In the genomic region with DNA sequence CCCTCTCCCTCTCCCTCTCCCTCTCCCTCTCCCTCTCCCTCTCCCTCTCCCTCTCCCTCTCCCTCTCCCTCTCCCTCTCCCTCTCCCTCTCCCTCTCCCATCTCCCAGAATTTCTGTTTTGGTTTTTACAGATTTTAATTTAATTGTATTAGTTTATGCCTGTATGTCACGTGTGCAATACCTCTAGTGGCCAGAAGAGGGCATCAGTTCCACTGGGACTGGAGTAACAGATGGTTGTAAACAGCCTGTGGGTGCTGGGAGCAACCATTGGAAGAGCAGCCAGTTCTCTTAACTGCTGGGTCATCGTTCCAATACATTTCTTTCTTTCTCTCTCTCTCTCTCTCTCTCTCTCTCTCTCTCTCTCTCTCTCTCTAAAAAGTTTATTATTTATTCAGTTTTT, we compare ENCODE assay signal across 8 mouse cellular contexts. TPM values are rescaled to one million over a fixed set of nuclear protein-coding genes. Genes with fewer than 3 reads are reported as not detected.
DNase-seq lines count a peak whose midpoint lies in the region; ATAC-seq and TF ChIP-seq lines count a peak whose summit lies in the region.
"Not testable (repeated sequence)": the region's sequence is repeated elsewhere in the genome, so short reads cannot be mapped to it uniquely, and the experiment has no call there.

No protein-coding gene starts in this region.

- not testable (repeated sequence) for H3K4me1 ChIP-seq in MEL (ENCODE audit: control insufficient read depth in 1 of 2, insufficient read depth in 2 of 2, low read length in 2 of 2); heart, postnatal 0 days (ENCODE audit: control insufficient read depth, insufficient read depth); lung, embryonic 14.5 days (ENCODE audit: insufficient read depth)

- not testable (repeated sequence) for H3ac ChIP-seq in C2C12 (ENCODE audit: control insufficient read depth, insufficient read length, low read depth)

- not testable (repeated sequence) for ATAC-seq in heart, postnatal 0 days (ENCODE audit: insufficient read depth, low read depth); lung, embryonic 14.5 days (ENCODE audit: insufficient read depth)

- H3K79me2 ChIP-seq in C2C12 (ENCODE audit: control insufficient read depth, insufficient read depth); MEL (ENCODE audit: control insufficient read depth, insufficient read depth, low read length, poor library complexity): not testable (repeated sequence)

- TF ChIP-seq POLR2A in MEL (IDR thresholded peaks at IDR 0.05; ENCODE audit: control insufficient read depth in 1 of 2, insufficient read depth in 1 of 2, low read depth in 1 of 2, low read length in 2 of 2, poor library complexity in 1 of 2); brain, embryonic 14.5 days (IDR thresholded peaks at IDR 0.05; ENCODE audit: borderline replicate concordance, extremely low read depth, insufficient read depth, insufficient read length, poor library complexity, severe bottlenecking): not testable (repeated sequence)

- not testable (repeated sequence) for H3K4me3 ChIP-seq in C2C12 (ENCODE audit: insufficient read depth, poor library complexity, severe bottlenecking); MEL (ENCODE audit: control insufficient read depth in 1 of 2, insufficient read depth in 1 of 2, low read depth in 2 of 2, low read length in 2 of 2); heart, postnatal 0 days (ENCODE audit: low read depth, low read length); lung, embryonic 14.5 days (ENCODE audit: low read depth, low read length)

- H3K36me3 ChIP-seq in C2C12 (ENCODE audit: control insufficient read depth, insufficient read depth); MEL (ENCODE audit: control insufficient read depth in 1 of 2, insufficient read depth in 2 of 2, low read length in 2 of 2); heart, postnatal 0 days (replicated peaks; ENCODE audit: control insufficient read depth, insufficient read depth, low read length); lung, embryonic 14.5 days (ENCODE audit: insufficient read depth): not testable (repeated sequence)

- not testable (repeated sequence) for TF ChIP-seq CTCF in C2C12 (IDR thresholded peaks at IDR 0.05; ENCODE audit: control insufficient read depth, insufficient read depth, insufficient read length)
- TF ChIP-seq CTCF in MEL (IDR thresholded peaks at IDR 0.05 in 2 of 3, conservative IDR thresholded peaks at IDR 0.05 in 1 of 3; ENCODE audit: control insufficient read depth in 1 of 3, insufficient read depth in 1 of 3, low read depth in 2 of 3, low read length in 3 of 3, poor library complexity in 1 of 3, severe bottlenecking in 1 of 3): peak; percentile 51 to 61 (median 52)
- TF ChIP-seq CTCF in brain, embryonic 14.5 days (IDR thresholded peaks at IDR 0.05; ENCODE audit: borderline replicate concordance, extremely low read depth, insufficient read depth, insufficient read length): peak; percentile 35; the same call in 1 of the 2 replicates
- TF ChIP-seq CTCF in heart, postnatal 0 days (IDR thresholded peaks at IDR 0.05; ENCODE audit: low read depth): peak; percentile 24; the same call in 1 of the 2 replicates
- peak; percentile 51 for TF ChIP-seq CTCF in lung, embryonic 14.5 days (IDR thresholded peaks at IDR 0.05; ENCODE audit: low read depth)

- H3K4me2 ChIP-seq in heart, postnatal 0 days (ENCODE audit: low read depth, low read length); lung, embryonic 14.5 days: not testable (repeated sequence)

- not testable (repeated sequence) for H3K9ac ChIP-seq in MEL (ENCODE audit: control insufficient read depth, low read depth, low read length, poor library complexity, severe bottlenecking); heart, postnatal 0 days (replicated peaks; ENCODE audit: low read depth, low read length); lung, embryonic 14.5 days

- not testable (repeated sequence) for TF ChIP-seq EP300 in MEL (IDR thresholded peaks at IDR 0.05; ENCODE audit: low read depth in 1 of 2, low read length in 2 of 2); heart, postnatal 0 days (IDR thresholded peaks at IDR 0.05; ENCODE audit: low read depth)

- not testable (repeated sequence) for H3K79me3 ChIP-seq in C2C12 (ENCODE audit: low read depth)

- not testable (repeated sequence) for H3K27ac ChIP-seq in MEL (ENCODE audit: control insufficient read depth, low read depth, low read length); heart, postnatal 0 days (ENCODE audit: low read depth); lung, embryonic 14.5 days (ENCODE audit: low read depth)

- TF ChIP-seq RAD21 in MEL (IDR thresholded peaks at IDR 0.05; ENCODE audit: low read depth, low read length): peak; percentile 27

- WGBS in heart, postnatal 0 days: 89% methylated on average over 2 of the region's 2 CpGs
- 82% methylated on average over 2 of the region's 2 CpGs for WGBS in lung, embryonic 14.5 days

- not testable (repeated sequence) for H3K9me3 ChIP-seq in MEL (replicated peaks; ENCODE audit: insufficient read depth, low read length); heart, postnatal 0 days (replicated peaks; ENCODE audit: control insufficient read depth, low read length); lung, embryonic 14.5 days (ENCODE audit: low read depth, low read length)

- peak; percentile 65 for DNase-seq in MEL (ENCODE audit: low read depth, low spot score)
- DNase-seq in brain, embryonic 14.5 days (ENCODE audit: low read depth); heart, postnatal 0 days (ENCODE audit: low spot score): not testable (repeated sequence)
- DNase-seq in kidney, postnatal 10 days: peak; percentile 33
- DNase-seq in lung, embryonic 14.5 days: peak; percentile 15
- peak; percentile 38 for DNase-seq in right cerebral cortex, postnatal 14 days
- DNase-seq in thymus, postnatal 14 days: peak; percentile 45

- H3K27me3 ChIP-seq in C2C12 (ENCODE audit: control insufficient read depth, insufficient read depth, insufficient read length); MEL (ENCODE audit: control insufficient read depth in 1 of 2, insufficient read depth in 2 of 2, low read length in 2 of 2); heart, postnatal 0 days (ENCODE audit: control insufficient read depth, insufficient read depth, low read length); lung, embryonic 14.5 days (ENCODE audit: insufficient read depth, low read length): not testable (repeated sequence)

TF ChIP-seq in C2C12, 6 proteins besides CTCF, POLR2A, EP300 and RAD21:
- peak; percentile 76 for TF ChIP-seq USF1 (IDR thresholded peaks at IDR 0.05; ENCODE audit: low read depth)

TF ChIP-seq in MEL, 35 proteins besides CTCF, POLR2A, EP300 and RAD21:
- TF ChIP-seq USF2 (IDR thresholded peaks at IDR 0.05; ENCODE audit: borderline replicate concordance in 1 of 2, insufficient read depth in 1 of 2, low read depth in 1 of 2, low read length in 2 of 2) (0 out of 4 replicates have a peak, but pooled peaks of 1 of the 2 experiments have one; percentile 22), MYC (IDR thresholded peaks at IDR 0.05; ENCODE audit: low read depth, low read length) (0 out of 2 replicates have a peak, but pooled peaks have one; percentile 32), MAX (IDR thresholded peaks at IDR 0.05; ENCODE audit: low read length) (peak; percentile 39), SMC3 (IDR thresholded peaks at IDR 0.05; ENCODE audit: low read depth, low read length) (peak; percentile 44), USF1 (IDR thresholded peaks at IDR 0.05; ENCODE audit: low read depth, low read length) (peak; percentile 78), BHLHE40 (IDR thresholded peaks at IDR 0.05; ENCODE audit: borderline replicate concordance, low read depth, low read length) (peak; percentile 62; the same call in 1 of the 2 replicates)
TF ChIP-seq in MEL: peak in this region for 6; not testable (repeated sequence) for 29.

RNA-seq across cellular contexts. Expression of a gene that starts 7.6 kb away (rescaled TPM):
- polyA plus RNA-seq in C2C12 (2012; fragmentation: generic; extraction: Trizol) (149 TPM), MEL (2012; ENCODE audit: insufficient read depth in 1 of 2, insufficient read length in 2 of 2, low read depth in 1 of 2, low replicate concordance in 2 of 2, missing spikeins in 1 of 2) (10 to 100 TPM; 45.0 to 75.6 TPM)
- 24.5 and 28.8 TPM in 2 replicates for total RNA-seq in MEL (2012; rRNA removed)
- 310 and 373 TPM in 2 replicates for polyA plus RNA-seq in brain, embryonic 14.5 days (2012; rRNA removed)
- 121 and 140 TPM in 2 replicates for total RNA-seq in heart, postnatal 0 days (2014; rRNA removed; ENCODE audit: low replicate concordance)
- polyA plus RNA-seq in heart, postnatal 0 days (2015; fragmentation: Nextera tagmentation; extraction: Ambion mirVana): 140 and 141 TPM in 2 replicates
- polyA plus RNA-seq in lung, embryonic 14.5 days (2014; fragmentation: Nextera tagmentation; extraction: Ambion mirVana): 345 and 360 TPM in 2 replicates
